Mouse (Mus musculus) heart, postnatal 0 days (tissue): ENCODE data around the gene Gm826. TPM values are rescaled to one million over a fixed set of nuclear protein-coding genes. Genes with fewer than 3 reads are reported as not detected.

Experiments used
- ATAC-seq: fragments of 200-750 bp; cut with Nextera tagmentation; 2 replicates; pipeline ENCODE4 v1.8.0; 2017; ENCODE audit warnings: low read depth, moderate number of reproducible peaks, moderate library complexity; ENCODE audit not compliant: insufficient read depth
- DNase-seq: peaks from one replicate; pipeline ENCODE4 v3.0.0-alpha.2; 2016; ENCODE audit warnings: low spot score
- H3K27ac ChIP-seq: fragments of 300-500 bp; sonication (generic); 2 replicates; pipeline ENCODE4 v1.5.1; 2014; ENCODE audit warnings: low read depth, mild to moderate bottlenecking
- H3K27me3 ChIP-seq: fragments of 300-500 bp; sonication (generic); 2 replicates; pipeline ENCODE4 v1.6.1; 2014; ENCODE audit warnings: low read length, mixed read lengths; ENCODE audit not compliant: control insufficient read depth, insufficient read depth
- H3K36me3 ChIP-seq: fragments of 300-500 bp; sonication (generic); replicated peaks from 2 replicates; pipeline ENCODE4 v1.6.1; 2014; ENCODE audit warnings: low read length, mixed read lengths; ENCODE audit not compliant: control insufficient read depth, insufficient read depth
- H3K4me1 ChIP-seq: fragments of 300-500 bp; sonication (generic); 2 replicates; pipeline ENCODE4 v1.6.1; 2014; ENCODE audit warnings: antibody characterized with exemption; ENCODE audit not compliant: control insufficient read depth, insufficient read depth
- H3K4me2 ChIP-seq: fragments of 300-500 bp; sonication (generic); 2 replicates; pipeline ENCODE4 v1.6.1; 2014; ENCODE audit warnings: low read depth, mild to moderate bottlenecking, low read length, moderate library complexity
- H3K4me3 ChIP-seq: fragments of 300-500 bp; sonication (generic); 2 replicates; pipeline ENCODE4 v1.5.1; 2014; ENCODE audit warnings: low read depth, low read length
- H3K9ac ChIP-seq: fragments of 300-500 bp; sonication (generic); replicated peaks from 2 replicates; pipeline ENCODE4 v1.6.1; 2014; ENCODE audit warnings: low read depth, low read length, mixed read lengths
- H3K9me3 ChIP-seq: fragments of 300-500 bp; sonication (generic); replicated peaks from 2 replicates; pipeline ENCODE4 v1.6.1; 2016; ENCODE audit warnings: low read length; ENCODE audit not compliant: control insufficient read depth
- CTCF ChIP-seq: IDR thresholded peaks from 2 replicates; pipeline ENCODE4 v1.5.1; 2016; ENCODE audit warnings: antibody characterized with exemption, control low read depth, low read depth
- EP300 ChIP-seq: IDR thresholded peaks from 2 replicates; pipeline ENCODE4 v1.6.1; 2016; ENCODE audit warnings: antibody characterized with exemption, low read depth
- WGBS: fragments of 180-500 bp; shearing (Covaris S2); extraction: QIAGEN DNeasy Blood & Tissue Kit; methylation state at CpG from one replicate; pipeline ENCODE4 v1.1.7; 2014; 5-methylcytosine and 5-hydroxymethylcytosine counted together
- polyA plus RNA-seq: library from polyadenylated mRNA; unstranded; fragments of >200 nt; fragmentation: Nextera tagmentation; extraction: Ambion mirVana; gene quantifications from 2 replicates; pipeline ENCODE4 v1.2.1, GENCODE M21; 2015
- total RNA-seq: library from RNA; depleted of rRNA; stranded (reverse); fragments of >200 nt; gene quantifications from 2 replicates; pipeline ENCODE4 v1.2.3, GENCODE M21; 2014; ENCODE audit warnings: low replicate concordance; rRNA removed

The Gm826 gene
- total and polyA plus RNA-seq, 2 experiments from 2014 or later, result 1.5 to 8.9 TPM

GRCm38 (mm10) chr2:160267828-160268453 is 66.0 kb downstream of the Gm826 start:
- no peak for TF ChIP-seq CTCF
- TF ChIP-seq EP300, result no peak
- WGBS, result 80% methylated on average over 11 of the region's 11 CpGs
- no peak for DNase-seq

GRCm38 (mm10) chr2:160263861-160264260 is 70.1 kb downstream of the Gm826 start:
- Histone ChIP-seq H3K4me1 (no peaks in the 10 kb centered on the region), H3K27ac (no peak overlapping the region), H3K4me3 (no peak overlapping the region), H3K9me3 (no peaks in the 10 kb centered on the region), H3K36me3 (no peaks in the 10 kb centered on the region), H3K27me3 (no peaks in the 10 kb centered on the region), H3K9ac (no peak overlapping the region), H3K4me2 (no peak overlapping the region)
- WGBS, result 53% methylated on average over 8 of the region's 8 CpGs
- peak; percentile 76 for ATAC-seq
- peak; percentile 10 for DNase-seq
- no peak for TF ChIP-seq CTCF
- TF ChIP-seq EP300, result no peak

More at GRCm38 (mm10) chr2:160267828-160268453, 66.0 kb downstream of the Gm826 start:
- Histone ChIP-seq H3K4me2 (no peak overlapping the region), H3K36me3 (no peaks in the 10 kb centered on the region), H3K27me3 (no peaks in the 10 kb centered on the region), H3K9me3 (no peaks in the 10 kb centered on the region), H3K27ac (no peak overlapping the region), H3K9ac (no peak overlapping the region), H3K4me1 (no peaks in the 10 kb centered on the region), H3K4me3 (no peak overlapping the region)
- ATAC-seq, result no peak

DNA sequence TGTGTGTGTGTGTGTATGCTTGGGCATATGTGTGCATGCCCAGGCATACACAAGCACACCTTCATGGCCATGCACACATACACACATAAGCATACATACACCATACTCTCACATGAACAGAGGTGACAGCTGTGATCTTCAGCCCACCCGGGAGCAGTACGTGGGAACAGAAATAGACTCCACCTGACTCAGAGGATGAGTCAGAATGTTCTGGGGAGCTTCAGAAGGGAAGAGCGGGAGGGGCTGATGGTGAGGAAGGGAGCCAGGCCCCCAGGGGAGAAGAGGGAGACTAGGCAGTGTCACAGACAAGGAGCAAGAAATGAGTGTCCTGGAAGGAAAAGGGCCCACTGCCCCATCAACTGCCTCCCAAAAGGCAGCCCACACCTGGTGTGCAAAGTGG is 72.4 kb downstream of the Gm826 start:
- Histone ChIP-seq H3K27ac (no peak overlapping the region), H3K4me1 (no peaks in the 10 kb centered on the region), H3K4me3 (no peak overlapping the region), H3K27me3 (no peaks in the 10 kb centered on the region), H3K36me3 (no peaks in the 10 kb centered on the region), H3K9me3 (no peaks in the 10 kb centered on the region), H3K9ac (no peak overlapping the region), H3K4me2 (no peak overlapping the region)
- 42% methylated on average over 3 of the region's 3 CpGs for WGBS
- TF ChIP-seq CTCF, result no peak
- TF ChIP-seq EP300, result no peak
- no peak for ATAC-seq
- no peak for DNase-seq

Other genes with a start within 250 kb of the Gm826 start
- gene Mafb, start 32.9 kb upstream of the Gm826 start, total RNA-seq, result 3.8 and 4.8 TPM in 2 replicates
- gene Mafb, start 32.9 kb upstream of the Gm826 start, polyA plus RNA-seq, result 4.5 and 5.5 TPM in 2 replicates